Mouse (Mus musculus): ENCODE data around the gene Prdm1.

Gene Prdm1

DNA sequence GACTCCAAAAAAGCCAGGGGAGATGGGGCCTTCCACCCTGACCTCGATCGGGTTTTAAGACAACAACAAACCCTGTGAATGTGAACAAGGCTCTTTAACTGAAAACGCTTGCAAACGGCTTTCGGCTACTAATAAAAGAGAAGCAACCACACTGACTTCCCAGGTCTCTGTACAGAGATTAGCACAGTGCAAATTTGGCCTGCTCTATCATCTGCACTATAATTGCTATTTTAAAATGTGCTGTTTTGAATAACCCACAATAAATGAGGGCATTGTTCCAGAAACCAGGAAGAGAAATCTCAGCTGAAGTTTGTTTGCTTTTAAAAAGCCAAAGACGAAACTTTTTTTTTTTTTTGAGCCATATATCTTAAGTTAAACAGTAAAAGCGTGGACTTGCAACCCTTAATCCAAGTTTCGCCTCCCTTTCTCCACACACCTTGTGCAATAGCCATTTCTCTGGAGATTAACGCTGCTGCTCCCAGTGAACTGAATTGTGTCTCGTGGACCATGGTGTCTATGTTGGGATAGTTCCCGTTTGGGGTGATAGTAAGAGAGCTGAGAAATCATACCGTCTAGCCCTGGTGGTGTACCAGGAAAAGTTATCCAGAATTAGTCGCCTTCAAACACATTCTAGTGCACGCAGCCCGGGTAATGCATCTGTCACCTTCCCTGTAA is 34.3 kb downstream of the Prdm1 start:
- in situ Hi-C loops (cut with MboI; ENCODE audit: unreplicated experiment in 2 of 2) = no loop called here

DNA sequence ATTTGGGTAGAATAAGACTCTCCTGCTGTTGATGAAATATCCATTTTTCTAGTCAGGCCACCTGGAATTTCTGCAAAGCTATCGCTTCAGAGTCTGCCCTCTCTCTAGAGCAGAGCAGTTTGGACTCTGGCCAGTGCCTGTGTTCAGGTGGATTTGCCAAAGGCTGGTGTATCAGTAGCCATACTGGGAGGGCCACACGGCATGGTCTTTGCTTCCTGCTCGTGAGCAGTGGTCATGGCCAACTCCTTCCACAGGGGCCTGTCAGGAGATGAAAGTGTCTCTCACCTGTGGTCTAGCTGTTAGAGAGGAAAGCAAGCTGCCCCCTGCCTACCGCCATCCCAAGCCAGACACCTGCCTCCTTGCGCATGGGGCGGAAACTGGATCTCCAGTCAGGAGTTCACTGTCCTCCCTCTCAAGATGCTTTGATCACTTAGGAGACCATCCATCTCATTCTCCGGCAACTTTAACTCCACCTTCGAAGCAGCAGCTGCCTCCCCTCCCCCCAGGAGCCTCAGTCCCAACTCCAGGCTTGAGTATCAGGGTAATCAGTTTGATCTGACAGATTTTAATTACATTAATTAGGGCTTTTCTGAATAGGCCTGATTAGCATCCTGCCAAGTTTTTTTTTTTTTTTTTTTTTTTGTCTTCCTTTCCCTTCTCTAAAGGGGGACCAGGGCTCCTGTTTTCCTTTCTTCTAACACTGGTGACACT is 35.3 kb downstream of the Prdm1 start:
- in situ Hi-C loops (cut with MboI; ENCODE audit: unreplicated experiment in 2 of 2) = no loop called here

DNA sequence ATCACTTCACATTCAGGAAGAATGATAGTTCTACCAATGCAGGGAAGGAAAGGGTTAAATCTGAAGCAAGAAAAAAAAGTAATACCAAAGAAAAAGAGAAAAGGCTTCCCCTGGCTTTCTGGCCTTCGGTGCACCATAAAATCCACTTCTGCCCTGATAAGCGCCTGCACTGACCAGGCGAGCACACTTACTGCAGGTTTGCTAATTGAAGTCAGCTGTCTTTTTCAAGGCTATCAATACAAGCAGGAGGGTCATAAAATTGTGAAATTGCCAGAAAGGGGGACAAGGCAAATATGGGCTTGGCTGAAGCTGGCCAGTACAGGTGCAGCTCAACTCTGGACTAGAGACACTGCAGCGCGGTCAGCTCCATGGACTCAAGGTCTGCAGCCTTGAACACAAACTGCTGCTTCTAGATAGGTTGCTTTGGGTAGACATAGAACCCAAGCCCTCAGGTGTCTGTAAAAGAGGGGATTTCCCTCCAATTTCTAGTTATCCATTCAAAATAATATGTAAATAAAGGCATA is 37.3 kb downstream of the Prdm1 start:
- in situ Hi-C loops (cut with MboI; ENCODE audit: unreplicated experiment in 2 of 2) = no loop called here

DNA sequence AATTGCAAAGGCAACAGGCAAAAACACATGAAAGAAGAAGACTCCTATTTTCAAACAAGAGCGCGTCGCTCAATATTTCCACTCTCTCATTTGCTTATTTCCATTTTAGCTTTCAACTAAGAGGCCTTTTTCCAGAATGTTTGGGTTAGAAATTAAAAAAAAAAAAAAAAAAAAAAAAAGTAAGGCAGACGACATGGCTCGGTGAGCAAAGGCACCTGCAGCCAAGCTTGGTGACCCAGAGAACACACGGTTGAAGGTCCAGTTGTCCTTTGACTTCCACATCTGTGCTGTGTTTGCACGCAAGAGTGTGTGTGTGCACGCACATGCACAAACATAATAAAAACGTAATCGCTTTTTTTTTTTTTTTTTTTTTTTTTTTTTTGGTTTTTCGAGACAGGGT is 41.2 kb downstream of the Prdm1 start:
- in situ Hi-C loops (cut with MboI; ENCODE audit: unreplicated experiment in 2 of 2) = loop anchor here in 1 of 2 experiments (10.0 kb wide), 1 partner anchor 98 kb away; no protein-coding TSS in a partner anchor

DNA sequence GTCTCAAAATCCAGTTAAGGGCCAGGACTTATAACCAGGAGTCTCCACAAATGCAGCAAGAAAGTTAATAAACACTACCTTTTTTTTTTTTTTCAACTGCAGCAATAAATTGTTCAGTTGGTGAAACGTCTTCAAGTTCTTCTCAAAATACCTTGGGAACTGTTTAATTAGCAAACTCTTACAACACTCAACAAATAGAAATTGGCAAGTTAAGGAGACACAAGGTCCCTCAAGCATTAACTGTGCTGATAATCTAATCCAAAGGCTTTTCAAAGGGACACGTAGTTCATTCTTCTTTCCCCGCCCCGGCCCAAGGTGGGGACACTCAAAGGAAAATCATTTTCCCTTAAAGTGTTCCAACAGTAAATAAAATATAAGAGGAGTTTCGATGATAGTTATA is 44.2 kb downstream of the Prdm1 start:
- in situ Hi-C loops (cut with MboI; ENCODE audit: unreplicated experiment in 2 of 2) = loop anchor here in 1 of 2 experiments (10.0 kb wide), 1 partner anchor 101 kb away; no protein-coding TSS in a partner anchor

DNA sequence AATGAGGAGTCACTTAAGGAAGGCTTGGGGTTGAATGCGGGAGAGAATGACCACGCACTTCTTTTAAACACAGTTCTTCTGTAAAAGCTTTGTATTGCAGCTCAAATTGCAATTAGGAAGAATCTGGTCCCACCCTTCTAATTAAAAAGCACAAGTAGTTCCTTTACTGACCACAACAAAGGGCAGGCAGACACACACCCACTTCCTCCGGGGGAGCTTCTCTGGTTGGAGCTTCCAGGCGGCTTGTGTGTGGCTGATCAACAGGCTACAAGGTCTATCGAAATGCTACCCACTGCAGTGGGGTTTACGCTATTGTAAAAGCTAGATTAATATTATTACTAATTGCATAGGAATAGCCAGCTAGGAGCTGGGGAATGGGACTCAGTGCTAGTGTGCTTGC is 45.2 kb downstream of the Prdm1 start:
- in situ Hi-C loops (cut with MboI; ENCODE audit: unreplicated experiment in 2 of 2) = loop anchor here in 1 of 2 experiments (10.0 kb wide), 1 partner anchor 102 kb away; no protein-coding TSS in a partner anchor

DNA sequence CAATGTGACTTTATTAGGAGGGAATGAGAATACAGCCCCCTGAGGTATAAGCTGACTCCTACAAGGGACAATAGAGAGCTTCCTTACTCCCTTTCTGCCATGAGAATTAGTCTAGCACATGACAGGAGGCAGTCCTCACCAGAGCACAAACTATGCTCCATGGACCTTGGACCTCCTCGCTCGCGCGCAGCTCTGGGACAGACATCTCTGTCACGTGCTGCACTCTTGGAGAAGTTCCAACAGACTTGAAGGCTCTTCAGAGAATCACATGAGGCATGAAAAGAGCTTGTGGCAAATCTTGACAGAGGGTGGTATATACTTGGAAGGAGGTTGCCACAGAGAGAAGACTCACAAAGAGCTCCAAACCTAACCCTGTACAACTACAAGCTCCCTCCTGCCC is 46.9 kb downstream of the Prdm1 start:
- in situ Hi-C loops (cut with MboI; ENCODE audit: unreplicated experiment in 2 of 2) = loop anchor here in 1 of 2 experiments (10.0 kb wide), 1 partner anchor 103 kb away; no protein-coding TSS in a partner anchor

DNA sequence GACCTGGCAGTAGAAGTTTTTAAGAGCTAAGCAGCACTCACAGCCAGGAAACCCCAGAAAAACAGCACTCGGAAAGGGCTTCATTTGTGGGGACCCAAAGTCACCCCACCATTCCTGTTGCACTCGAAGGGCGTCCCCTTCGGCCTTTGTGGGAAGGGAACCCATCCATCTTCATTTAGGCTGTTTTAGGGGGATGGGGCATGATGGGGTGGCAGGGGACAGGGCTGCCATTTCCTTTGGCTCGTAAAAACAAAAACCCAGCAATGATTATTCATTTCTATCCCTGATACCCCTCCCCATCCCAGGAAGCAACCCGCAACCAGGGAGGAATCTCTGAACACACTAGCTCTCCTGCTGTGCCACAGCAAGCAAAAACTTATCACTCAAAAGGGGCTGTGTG is 49.0 kb downstream of the Prdm1 start:
- in situ Hi-C loops (cut with MboI; ENCODE audit: unreplicated experiment in 2 of 2) = loop anchor here in 1 of 2 experiments (10.0 kb wide), 1 partner anchor 126 kb away; no protein-coding TSS in a partner anchor

DNA sequence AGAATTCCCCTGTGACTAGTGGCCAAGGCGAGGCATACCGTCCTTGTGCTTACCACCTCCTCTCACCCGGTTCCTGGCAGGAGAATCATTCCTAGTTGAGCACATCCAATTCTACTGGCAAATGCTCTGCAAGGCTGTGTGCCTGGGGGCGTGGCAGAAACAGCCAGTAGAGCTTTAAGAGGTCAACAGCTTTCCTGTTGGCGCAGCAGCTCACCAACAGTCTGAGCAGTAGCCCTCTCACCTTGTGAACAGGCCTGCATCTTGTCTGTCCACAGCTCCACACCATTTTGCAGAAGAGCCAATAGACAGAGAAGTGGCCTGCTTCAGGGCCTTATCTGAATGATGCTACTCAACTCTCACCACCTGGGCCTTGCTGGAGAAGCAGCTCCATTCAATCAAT is 50.2 kb downstream of the Prdm1 start:
- in situ Hi-C loops (cut with MboI; ENCODE audit: unreplicated experiment in 2 of 2) = loop anchor here in 1 of 2 experiments (10.0 kb wide), 1 partner anchor 127 kb away; no protein-coding TSS in a partner anchor

DNA sequence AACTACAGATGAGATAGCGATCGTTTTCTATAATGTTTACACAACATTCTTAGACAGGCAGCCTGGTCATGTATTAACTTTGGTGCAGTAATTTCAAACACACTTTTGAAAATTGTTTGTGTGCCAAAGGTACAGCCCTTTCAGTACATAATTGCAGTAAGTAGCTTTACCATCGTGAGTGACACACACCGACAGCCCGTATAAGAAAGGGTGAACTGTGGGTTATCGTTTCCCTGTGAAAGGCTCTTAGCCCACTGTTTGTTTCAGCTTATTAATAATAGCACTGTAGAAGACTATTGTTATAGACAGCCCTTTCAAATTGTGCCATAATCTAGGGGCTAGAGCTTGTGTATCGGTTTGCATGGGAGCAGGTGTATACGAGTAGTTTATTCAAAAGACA is 51.1 kb downstream of the Prdm1 start:
- in situ Hi-C loops (cut with MboI; ENCODE audit: unreplicated experiment in 2 of 2) = loop anchor here in 1 of 2 experiments (10.0 kb wide), 1 partner anchor 128 kb away; no protein-coding TSS in a partner anchor

DNA sequence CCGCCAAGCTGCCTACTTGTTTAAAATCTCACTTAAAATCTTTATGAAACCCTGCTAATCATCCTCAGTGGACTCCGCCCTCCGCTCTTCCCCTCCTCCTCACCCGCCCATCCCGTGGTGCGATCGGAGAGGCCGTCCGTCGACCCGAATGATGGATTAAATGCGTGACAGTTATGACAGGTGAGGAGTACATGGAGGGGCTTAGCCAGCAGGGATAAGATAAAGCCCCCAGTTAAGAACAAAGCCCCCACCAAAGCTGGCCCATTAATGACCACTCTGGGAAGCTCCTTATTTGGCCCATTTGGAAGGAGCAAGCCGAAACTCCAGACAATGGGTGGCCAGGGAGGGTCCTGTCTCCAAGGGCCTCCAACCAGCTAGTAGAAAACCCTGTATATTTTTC is 51.8 kb downstream of the Prdm1 start:
- in situ Hi-C loops (cut with MboI; ENCODE audit: unreplicated experiment in 2 of 2) = loop anchor here in 1 of 2 experiments (10.0 kb wide), 1 partner anchor 128 kb away; no protein-coding TSS in a partner anchor

DNA sequence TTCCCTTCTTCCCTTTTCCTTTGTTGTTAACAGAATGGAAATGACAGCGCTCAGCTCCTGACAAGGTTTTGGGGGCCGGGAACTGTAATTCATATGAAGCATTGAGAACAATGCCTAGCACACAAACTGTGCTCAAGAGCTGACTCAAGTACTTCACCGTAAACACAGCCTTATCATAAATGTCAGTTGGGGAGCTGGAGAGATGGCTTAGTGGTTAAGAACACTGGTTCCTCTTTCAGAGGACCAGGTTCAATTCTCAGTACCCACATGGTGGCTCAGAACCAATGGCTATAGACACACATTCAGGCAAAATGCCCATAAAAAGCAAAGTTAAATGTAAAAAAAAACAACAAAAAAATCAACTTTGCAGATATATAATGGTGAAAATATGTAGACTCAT is 52.9 kb downstream of the Prdm1 start:
- in situ Hi-C loops (cut with MboI; ENCODE audit: unreplicated experiment in 2 of 2) = loop anchor here in 1 of 2 experiments (10.0 kb wide), 1 partner anchor 129 kb away; no protein-coding TSS in a partner anchor

DNA sequence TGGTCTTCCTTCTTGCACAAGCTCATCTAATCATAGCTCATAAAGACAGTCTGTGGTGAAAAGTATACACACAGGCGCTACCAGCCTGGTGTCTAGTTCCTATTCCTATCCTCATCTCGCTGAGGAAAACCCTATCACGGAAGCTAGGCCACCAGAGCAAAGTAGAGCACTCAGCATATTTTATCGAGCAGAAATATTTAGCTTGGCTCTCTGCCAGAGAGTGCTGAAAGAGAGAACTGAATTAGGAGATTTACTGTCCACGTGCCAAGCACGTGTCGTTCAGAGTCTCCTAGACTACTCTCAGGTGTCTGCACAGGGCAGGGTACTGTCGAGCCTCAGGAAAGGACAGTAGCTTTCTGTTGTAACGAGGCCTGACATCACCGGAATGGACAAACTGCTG is 54.0 kb downstream of the Prdm1 start:
- in situ Hi-C loops (cut with MboI; ENCODE audit: unreplicated experiment in 2 of 2) = loop anchor here in 1 of 2 experiments (10.0 kb wide), 1 partner anchor 131 kb away; no protein-coding TSS in a partner anchor

DNA sequence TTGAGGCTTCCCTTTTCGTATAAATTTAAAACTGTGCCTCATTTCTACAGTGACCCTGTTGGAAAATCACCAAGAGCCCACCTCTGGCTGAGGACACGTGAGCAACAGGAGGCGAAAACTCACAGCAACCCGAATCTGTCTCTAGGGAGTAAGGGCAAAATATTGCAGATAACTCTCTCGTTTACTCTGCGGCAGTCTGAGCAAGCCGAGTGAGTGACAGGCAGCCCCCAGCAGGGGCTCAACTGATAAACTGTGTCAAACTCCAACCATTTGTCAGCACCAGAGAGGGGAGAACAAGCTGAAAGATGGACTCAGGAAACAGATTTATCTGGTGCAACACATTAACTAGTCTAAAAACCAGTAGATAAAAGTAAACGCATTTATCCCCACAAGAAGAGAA is 62.7 kb downstream of the Prdm1 start:
- in situ Hi-C loops (cut with MboI; ENCODE audit: unreplicated experiment in 2 of 2) = no loop called here

DNA sequence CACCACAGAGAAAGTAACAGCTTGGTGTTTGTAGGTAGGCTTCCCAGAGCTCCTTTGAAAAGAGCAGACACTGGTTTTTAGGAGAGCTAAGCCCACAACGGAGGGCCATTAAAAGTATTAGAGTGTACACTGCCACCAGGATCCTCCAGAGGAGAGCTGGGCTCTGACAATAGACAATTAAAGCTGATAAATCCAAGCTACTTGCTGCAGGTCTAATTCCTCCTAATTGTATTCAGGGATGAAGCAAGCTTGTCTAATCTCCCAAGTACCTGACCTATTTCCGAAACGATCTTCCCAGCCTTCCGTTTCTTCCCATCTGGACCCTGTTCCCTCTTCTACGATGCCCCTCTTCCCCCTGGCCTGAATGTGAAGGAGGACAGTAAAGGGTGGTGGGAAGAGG is 63.7 kb downstream of the Prdm1 start:
- in situ Hi-C loops (cut with MboI; ENCODE audit: unreplicated experiment in 2 of 2) = no loop called here

DNA sequence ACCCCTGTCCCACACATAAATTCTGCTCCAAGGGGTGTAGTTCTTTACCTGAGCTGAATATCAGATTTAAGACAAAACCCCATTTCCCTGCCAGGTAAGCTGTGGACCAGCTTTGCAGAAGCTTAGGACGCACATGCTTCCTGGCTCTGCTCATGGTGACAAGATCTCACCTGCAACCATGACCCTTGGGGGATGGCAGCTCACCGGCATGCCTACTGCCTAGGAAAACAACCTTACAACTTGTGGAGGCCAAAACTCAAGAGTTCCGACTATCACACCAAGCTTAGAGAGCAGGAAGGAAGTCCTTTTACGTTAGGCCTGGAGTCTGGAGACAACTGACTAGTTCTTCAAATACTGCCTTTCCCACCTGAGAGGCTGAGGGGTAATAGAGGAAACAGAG is 64.4 kb downstream of the Prdm1 start:
- in situ Hi-C loops (cut with MboI; ENCODE audit: unreplicated experiment in 2 of 2) = no loop called here

DNA sequence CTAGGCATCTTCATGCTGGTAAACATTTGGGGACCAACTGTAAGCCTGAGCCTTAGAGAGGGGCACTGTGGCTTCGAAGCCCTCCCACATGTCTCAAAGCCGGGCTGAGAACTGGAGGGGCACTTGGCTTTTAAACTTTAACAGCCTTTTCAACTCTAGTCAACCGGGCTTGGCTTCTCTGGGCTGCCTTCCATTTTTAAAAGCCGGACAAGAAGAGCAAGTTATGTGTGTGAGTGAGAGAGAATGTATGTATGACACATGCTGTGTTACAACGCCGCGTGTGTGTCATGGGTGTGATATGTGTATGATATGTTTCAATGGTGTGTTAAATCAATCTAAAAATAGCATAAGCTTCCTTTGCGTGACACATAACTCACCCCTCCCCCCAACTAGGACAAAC is 66.0 kb downstream of the Prdm1 start:
- in situ Hi-C loops (cut with MboI; ENCODE audit: unreplicated experiment in 2 of 2) = no loop called here

DNA sequence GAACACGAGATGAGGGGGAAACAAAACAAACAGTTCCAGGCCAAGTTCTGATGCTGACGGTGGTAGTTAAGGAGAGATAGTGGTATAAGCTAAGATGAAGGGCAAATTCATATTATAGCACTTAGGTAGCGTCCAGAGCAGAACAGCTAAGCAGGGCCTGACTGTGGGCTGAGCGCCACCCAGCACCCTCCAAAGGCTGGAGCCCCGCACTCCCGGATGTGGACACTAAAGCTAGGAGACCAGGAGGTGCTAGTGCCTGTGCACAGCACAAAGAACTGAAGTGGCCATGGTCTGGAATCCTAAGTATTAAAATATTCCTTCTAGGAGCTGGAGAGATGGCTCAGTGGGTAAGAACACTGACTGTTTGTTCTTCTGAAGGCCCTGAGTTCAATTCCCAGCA is 67.2 kb downstream of the Prdm1 start:
- in situ Hi-C loops (cut with MboI; ENCODE audit: unreplicated experiment in 2 of 2) = no loop called here

DNA sequence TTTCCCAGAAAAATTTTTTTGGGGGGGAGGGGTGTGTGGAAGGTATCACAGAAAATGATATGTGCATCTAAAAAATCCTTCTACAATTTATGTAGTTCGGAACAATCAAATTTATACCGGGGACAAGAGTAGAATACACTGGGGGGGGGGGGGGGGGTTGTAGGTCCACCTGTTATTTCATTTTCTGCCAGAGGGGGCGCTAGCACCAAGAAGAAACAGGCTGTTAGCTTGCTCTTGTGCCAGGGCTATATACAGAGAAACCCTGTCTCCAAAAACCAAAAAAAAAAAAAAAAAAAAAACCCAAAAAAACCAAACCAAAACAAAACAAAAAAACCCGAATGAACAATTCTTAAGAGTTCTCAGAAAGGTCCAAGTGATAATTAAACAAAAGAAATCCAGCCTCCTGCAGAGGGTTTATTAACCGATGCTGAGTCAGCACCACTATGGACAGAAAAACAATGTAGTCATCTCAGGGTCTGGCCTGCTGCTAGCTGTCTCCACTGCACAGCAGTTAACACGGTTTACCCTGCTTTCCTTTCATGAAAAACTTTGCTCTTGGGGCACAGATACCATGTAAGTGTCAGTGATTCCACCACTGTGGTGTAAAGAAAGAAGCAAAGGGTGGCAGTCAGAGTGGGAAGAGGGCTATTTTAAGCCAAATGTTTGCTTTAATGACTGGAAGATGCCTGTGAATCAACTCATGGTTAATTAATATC is 68.0 kb downstream of the Prdm1 start:
- in situ Hi-C loops (cut with MboI; ENCODE audit: unreplicated experiment in 2 of 2) = no loop called here

DNA sequence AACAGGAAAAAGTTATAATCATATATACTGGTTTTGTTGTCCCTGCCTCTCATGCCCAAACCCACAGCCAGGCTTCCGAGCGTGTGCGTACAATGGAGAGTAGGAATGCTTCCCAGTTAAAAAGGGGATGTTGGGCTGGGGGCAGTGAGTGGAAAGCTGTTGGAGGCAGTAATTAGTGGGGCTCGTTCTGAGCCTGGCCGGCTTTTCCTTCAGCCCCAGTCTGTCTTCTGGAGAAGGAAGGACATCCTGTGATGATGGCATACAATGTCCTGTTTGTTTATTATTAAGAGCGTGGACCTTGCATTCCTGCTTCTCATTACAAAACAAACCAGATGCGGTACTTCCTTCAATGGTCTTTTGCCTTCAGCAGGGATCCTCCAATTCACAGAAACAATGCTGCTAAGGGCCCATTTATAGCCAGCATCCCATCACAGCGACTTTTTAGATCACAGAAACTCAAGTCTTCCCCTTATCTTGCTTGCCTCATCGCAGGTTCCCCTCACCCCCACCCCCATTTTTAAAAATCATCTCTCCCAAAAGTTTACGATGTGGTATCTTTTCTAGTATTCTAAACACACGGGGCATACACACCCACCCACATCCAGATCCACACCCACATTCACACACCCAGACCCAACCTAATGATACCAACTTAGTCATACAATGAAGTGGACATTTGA is 68.8 kb downstream of the Prdm1 start:
- in situ Hi-C loops (cut with MboI; ENCODE audit: unreplicated experiment in 2 of 2) = loop anchor here (5.0 to 10.0 kb wide), 11 partner anchors 73 to 588 kb away; no protein-coding TSS in a partner anchor
